Mouse (Mus musculus) kidney, embryonic 15.5 days (tissue): ENCODE measurements around the gene Scnn1a. TPM values are rescaled to one million over a fixed set of nuclear protein-coding genes. Genes with fewer than 3 reads are reported as not detected.

Experiments
- ATAC-seq: fragments of 200-750 bp; cut with Nextera tagmentation; replicated peaks from 2 replicates; pipeline ENCODE4 v1.8.0; 2017; ENCODE audit warnings: moderate TSS enrichment; ENCODE audit not compliant: low FRiP score
- H3K27ac ChIP-seq: fragments of 300-500 bp; sonication (generic); 2 replicates; pipeline ENCODE4 v1.5.1; 2015; ENCODE audit warnings: mild to moderate bottlenecking, inconsistent platforms
- H3K27me3 ChIP-seq: fragments of 300-500 bp; sonication (generic); 2 replicates; pipeline ENCODE4 v1.6.1; 2015; ENCODE audit warnings: inconsistent platforms
- H3K36me3 ChIP-seq: fragments of 300-500 bp; sonication (generic); 2 replicates; pipeline ENCODE4 v1.6.1; 2015; ENCODE audit warnings: inconsistent platforms
- H3K4me1 ChIP-seq: fragments of 300-500 bp; sonication (generic); 2 replicates; pipeline ENCODE4 v1.6.1; 2015; ENCODE audit warnings: inconsistent platforms
- H3K4me2 ChIP-seq: fragments of 300-500 bp; sonication (generic); 2 replicates; pipeline ENCODE4 v1.6.1; 2015; ENCODE audit warnings: moderate library complexity, mild to moderate bottlenecking, inconsistent platforms
- H3K4me3 ChIP-seq: fragments of 300-500 bp; sonication (generic); replicated peaks from 2 replicates; pipeline ENCODE4 v1.5.1; 2015; ENCODE audit warnings: mild to moderate bottlenecking, inconsistent platforms
- H3K9ac ChIP-seq: fragments of 300-500 bp; sonication (generic); 2 replicates; pipeline ENCODE4 v1.6.1; 2015; ENCODE audit warnings: mild to moderate bottlenecking, inconsistent platforms
- H3K9me3 ChIP-seq: fragments of 300-500 bp; sonication (generic); replicated peaks from 2 replicates; pipeline ENCODE4 v1.6.1; 2016; ENCODE audit warnings: inconsistent platforms
- WGBS: fragments of 180-500 bp; shearing (Covaris S2); methylation state at CpG from one replicate; pipeline ENCODE4 v1.1.7; 2015; ENCODE audit warnings: mixed read lengths; 5-methylcytosine and 5-hydroxymethylcytosine counted together
- polyA plus RNA-seq: library from polyadenylated mRNA; unstranded; fragments of >200 nt; fragmentation: Nextera tagmentation; extraction: Ambion mirVana; gene quantifications from 2 replicates; pipeline ENCODE4 v1.2.1, GENCODE M21; 2015

Scnn1a gene
- polyA plus RNA-seq, 1 experiment from 2014 or later = 4.4 TPM

GRCm38 (mm10) chr6:125348721-125349574 is 28.5 kb downstream of the Scnn1a start, which contains the start of gene Tnfrsf1a:
TSS of gene Tnfrsf1a (plus strand) at chr6:125349362.
- 7% methylated on average over 22 of the region's 22 CpGs for WGBS
- Histone ChIP-seq H3K4me1 (peaks cover 62% of the 10 kb centered on the region), H3K9me3 (no peaks in the 10 kb centered on the region), H3K27me3 (no peaks in the 10 kb centered on the region), H3K36me3 (no peaks in the 10 kb centered on the region), H3K9ac (peak within 1 kb of the TSS; percentile 80), H3K4me3 (peak within 1 kb of the TSS; percentile 71), H3K27ac (peak within 1 kb of the TSS; percentile 91), H3K4me2 (peak within 1 kb of the TSS; percentile 90)
- peak; percentile 16 for ATAC-seq

GRCm38 (mm10) chr6:125349575-125350230 is 29.2 kb downstream of the Scnn1a start:
- no peaks in the 10 kb centered on the region for H3K27me3 ChIP-seq
- peak; percentile 84 for ATAC-seq
- H3K4me1 ChIP-seq = peaks cover 62% of the 10 kb centered on the region
- H3K9ac ChIP-seq = peak overlapping the region; percentile 80
- WGBS = under 1% methylated on average over 27 of the region's 27 CpGs
- no peaks in the 10 kb centered on the region for H3K36me3 ChIP-seq
- no peaks in the 10 kb centered on the region for H3K9me3 ChIP-seq
- peak overlapping the region; percentile 90 for H3K4me2 ChIP-seq
- H3K27ac ChIP-seq = peak overlapping the region; percentile 91
- H3K4me3 ChIP-seq = peak overlapping the region; percentile 71

DNA sequence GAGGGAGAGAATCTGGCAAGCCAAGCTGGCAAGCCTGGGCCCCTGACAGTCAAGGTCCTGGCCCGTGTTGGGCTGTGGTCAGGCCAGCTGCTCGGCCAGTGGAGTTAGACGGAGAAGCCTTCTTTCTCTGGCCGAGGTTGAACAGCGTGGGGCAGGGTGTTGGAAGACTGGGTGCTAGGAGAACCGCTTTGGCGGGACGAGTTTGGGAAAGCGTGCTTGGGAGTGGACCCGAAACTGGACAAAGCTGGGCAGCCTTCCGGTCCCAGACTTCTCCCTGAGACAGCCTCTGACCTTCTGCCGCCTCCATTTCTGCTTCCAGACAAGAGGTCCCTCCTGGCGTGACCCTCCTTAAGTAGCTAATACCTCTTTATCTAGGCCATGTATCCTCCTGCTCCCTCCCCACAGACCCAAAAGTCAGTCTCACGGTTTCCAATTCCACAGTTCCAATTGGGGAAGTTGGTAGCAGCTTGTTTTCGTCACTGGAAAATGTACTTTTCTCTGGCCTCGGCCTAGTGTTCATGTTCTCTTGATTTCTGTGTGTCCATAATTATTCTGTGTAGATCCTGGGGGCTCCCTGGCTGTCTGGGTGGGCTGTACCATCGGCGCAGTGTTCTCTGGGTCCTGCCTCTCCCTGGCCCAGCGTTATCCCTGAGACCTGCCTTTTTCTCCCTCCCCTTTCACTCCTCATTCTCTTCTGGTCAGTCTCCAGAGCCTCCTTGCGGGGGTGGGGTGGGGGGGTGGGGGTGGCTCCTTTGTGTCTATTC is 30.0 kb downstream of the Scnn1a start:
- peak; percentile 20; the same call in 1 of the 2 replicates for ATAC-seq
- H3K27ac ChIP-seq = peak overlapping the region; percentile 91
- peak overlapping the region; percentile 71 for H3K4me3 ChIP-seq
- no peaks in the 10 kb centered on the region for H3K9me3 ChIP-seq
- no peaks in the 10 kb centered on the region for H3K27me3 ChIP-seq
- H3K4me2 ChIP-seq = peak overlapping the region; percentile 90
- peaks cover 68% of the 10 kb centered on the region for H3K4me1 ChIP-seq
- H3K9ac ChIP-seq = peak overlapping the region; percentile 80
- no peaks in the 10 kb centered on the region for H3K36me3 ChIP-seq
- 2% methylated on average over 20 of the region's 20 CpGs for WGBS

DNA sequence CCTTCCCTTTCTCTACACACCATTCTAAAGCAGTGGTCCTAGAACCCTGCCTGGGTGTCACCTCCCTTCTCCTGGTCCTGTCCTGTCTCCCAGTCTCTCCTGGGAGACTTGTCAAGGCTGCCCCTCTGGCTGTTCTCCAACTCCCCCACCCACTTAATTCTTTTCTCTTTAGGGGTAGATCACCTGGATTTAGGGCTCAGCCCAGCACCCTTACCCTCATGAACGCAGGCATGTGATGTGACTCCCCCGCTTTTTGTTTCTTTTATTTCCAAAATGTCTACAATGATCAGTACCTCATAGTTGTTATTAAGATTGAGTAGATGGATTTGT is 30.5 kb downstream of the Scnn1a start:
- WGBS = 70% methylated on average over 2 of the region's 2 CpGs
- H3K27ac ChIP-seq = peak overlapping the region; percentile 91
- H3K9me3 ChIP-seq = no peaks in the 10 kb centered on the region
- H3K36me3 ChIP-seq = no peaks in the 10 kb centered on the region
- ATAC-seq = no peak
- peak overlapping the region; percentile 90 for H3K4me2 ChIP-seq
- peak overlapping the region; percentile 80 for H3K9ac ChIP-seq
- no peaks in the 10 kb centered on the region for H3K27me3 ChIP-seq
- peaks cover 70% of the 10 kb centered on the region for H3K4me1 ChIP-seq
- H3K4me3 ChIP-seq = peak overlapping the region; percentile 71

GRCm38 (mm10) chr6:125351368-125352045 is 31.0 kb downstream of the Scnn1a start:
- no peaks in the 10 kb centered on the region for H3K36me3 ChIP-seq
- peaks cover 75% of the 10 kb centered on the region for H3K4me1 ChIP-seq
- peak overlapping the region; percentile 90 for H3K4me2 ChIP-seq
- no peaks in the 10 kb centered on the region for H3K27me3 ChIP-seq
- no peak for ATAC-seq
- WGBS = 56% methylated on average over 8 of the region's 8 CpGs
- H3K9ac ChIP-seq = no peak overlapping the region
- H3K9me3 ChIP-seq = no peaks in the 10 kb centered on the region
- H3K27ac ChIP-seq = peak overlapping the region; percentile 91; the same call in 1 of the 2 replicates
- H3K4me3 ChIP-seq = peak overlapping the region; percentile 71

DNA sequence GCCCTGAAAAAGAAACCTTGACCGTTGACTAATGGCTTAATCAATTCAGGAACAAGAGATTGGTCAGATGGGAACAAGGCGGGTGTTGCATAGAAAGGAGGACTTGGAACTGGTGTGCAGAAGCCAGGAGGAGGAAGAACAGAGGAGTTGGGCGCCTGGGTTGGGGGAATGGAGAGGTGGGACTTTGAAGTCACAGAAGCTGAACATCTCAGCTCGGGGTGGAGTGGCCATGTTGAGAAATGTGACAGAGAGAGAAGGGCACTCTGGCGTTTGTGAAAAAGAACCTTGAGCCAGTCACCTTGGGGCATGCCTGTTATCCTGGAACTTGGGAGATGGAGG is 31.6 kb downstream of the Scnn1a start:
- WGBS = 61% methylated on average over 5 of the region's 5 CpGs
- H3K27me3 ChIP-seq = no peaks in the 10 kb centered on the region
- H3K9me3 ChIP-seq = no peaks in the 10 kb centered on the region
- H3K27ac ChIP-seq = no peak overlapping the region
- H3K36me3 ChIP-seq = peaks cover 2% of the 10 kb centered on the region
- peak overlapping the region; percentile 90 for H3K4me2 ChIP-seq
- ATAC-seq = no peak
- H3K4me1 ChIP-seq = peaks cover 79% of the 10 kb centered on the region
- 0 out of 2 replicates have a peak overlapping the region, but pooled peaks have one; percentile 12 for H3K4me3 ChIP-seq
- no peak overlapping the region for H3K9ac ChIP-seq

GRCm38 (mm10) chr6:125352811-125353210 is 32.4 kb downstream of the Scnn1a start:
- Histone ChIP-seq H3K36me3 (peaks cover 9% of the 10 kb centered on the region), H3K4me3 (no peak overlapping the region), H3K9ac (no peak overlapping the region), H3K27me3 (no peaks in the 10 kb centered on the region), H3K4me2 (peak overlapping the region; percentile 44; the same call in 1 of the 2 replicates), H3K27ac (peak overlapping the region; percentile 50), H3K9me3 (no peaks in the 10 kb centered on the region), H3K4me1 (peaks cover 85% of the 10 kb centered on the region)
- no peak for ATAC-seq
- 57% methylated on average over 4 of the region's 4 CpGs for WGBS

DNA sequence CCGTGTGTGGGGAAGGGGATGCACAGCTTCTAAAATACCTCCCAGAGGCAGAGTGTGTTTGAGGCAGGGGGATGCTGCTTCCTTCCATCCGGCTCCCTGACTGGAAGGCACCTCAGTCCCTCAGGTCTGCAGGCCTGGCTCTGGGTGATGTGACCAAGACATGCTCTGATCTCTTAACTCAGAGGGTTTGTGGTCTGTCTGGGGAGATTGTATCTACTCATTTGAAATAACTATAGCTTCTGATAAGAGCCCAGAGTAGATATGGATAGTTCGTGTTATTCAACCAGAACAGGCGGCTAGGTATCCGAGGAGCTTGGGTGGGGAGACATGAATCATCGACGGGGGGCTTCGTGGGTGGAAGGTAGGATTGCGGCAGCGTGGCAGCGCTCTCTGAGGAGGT is 32.8 kb downstream of the Scnn1a start:
- Histone ChIP-seq H3K4me2 (peak overlapping the region; percentile 44; the same call in 1 of the 2 replicates), H3K27me3 (no peaks in the 10 kb centered on the region), H3K27ac (peak overlapping the region; percentile 70), H3K4me3 (no peak overlapping the region), H3K4me1 (peaks cover 86% of the 10 kb centered on the region), H3K9me3 (no peaks in the 10 kb centered on the region), H3K9ac (no peak overlapping the region; the same call in 1 of the 2 replicates), H3K36me3 (peaks cover 14% of the 10 kb centered on the region)
- no peak for ATAC-seq
- 67% methylated on average over 11 of the region's 11 CpGs for WGBS

GRCm38 (mm10) chr6:125353655-125354054 is 33.2 kb downstream of the Scnn1a start:
- H3K4me1 ChIP-seq = peaks cover 82% of the 10 kb centered on the region
- ATAC-seq = no peak
- H3K9me3 ChIP-seq = no peaks in the 10 kb centered on the region
- peaks cover 18% of the 10 kb centered on the region for H3K36me3 ChIP-seq
- peak overlapping the region; percentile 44 for H3K4me2 ChIP-seq
- H3K27me3 ChIP-seq = no peaks in the 10 kb centered on the region
- peak overlapping the region; percentile 32; the same call in 1 of the 2 replicates for H3K9ac ChIP-seq
- 64% methylated on average over 4 of the region's 4 CpGs for WGBS
- H3K27ac ChIP-seq = peak overlapping the region; percentile 70
- H3K4me3 ChIP-seq = peak overlapping the region; percentile 4; the same call in 1 of the 2 replicates

GRCm38 (mm10) chr6:125354352-125355151 is 34.1 kb downstream of the Scnn1a start:
- H3K4me3 ChIP-seq = peak overlapping the region; percentile 4; the same call in 1 of the 2 replicates
- peak; percentile 56 for ATAC-seq
- no peaks in the 10 kb centered on the region for H3K9me3 ChIP-seq
- H3K4me2 ChIP-seq = peak overlapping the region; percentile 44
- H3K36me3 ChIP-seq = peaks cover 27% of the 10 kb centered on the region
- H3K27me3 ChIP-seq = no peaks in the 10 kb centered on the region
- 8% methylated on average over 14 of the region's 14 CpGs for WGBS
- H3K9ac ChIP-seq = peak overlapping the region; percentile 32; the same call in 1 of the 2 replicates
- H3K4me1 ChIP-seq = peaks cover 75% of the 10 kb centered on the region
- peak overlapping the region; percentile 70 for H3K27ac ChIP-seq
